In the genomic region with DNA sequence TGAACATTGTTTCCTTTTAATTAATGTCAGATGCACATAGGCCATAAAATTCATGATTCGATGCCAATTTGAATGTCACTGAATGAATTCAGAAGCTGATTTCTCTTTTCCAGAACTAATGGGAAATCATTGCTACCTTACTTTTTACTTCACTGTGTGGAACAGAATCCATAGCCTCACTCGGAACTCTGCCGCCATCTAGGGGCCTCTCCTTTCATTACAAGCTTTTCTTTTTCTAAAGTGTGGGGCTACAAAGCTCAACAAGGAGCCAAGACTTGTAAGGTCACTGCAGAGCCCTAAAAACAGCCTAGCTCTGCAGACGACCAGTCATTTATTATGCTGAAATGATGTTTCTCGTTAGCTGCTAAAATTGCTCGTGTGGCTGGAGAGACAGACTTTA, we compare ENCODE assay signal across 9 mouse cellular contexts. TPM values are rescaled to one million over a fixed set of nuclear protein-coding genes. Genes with fewer than 3 reads are reported as not detected.
DNase-seq lines count a peak whose midpoint lies in the region; ATAC-seq and TF ChIP-seq lines count a peak whose summit lies in the region.
"Had no signal": no experiment of that assay in that cellular context is flagged by ENCODE, and none has a peak within 500 bp of the region (broad histone marks: within the 10 kb centered on the region; RNA-seq: fewer than 3 reads in every experiment).

No protein-coding gene starts in this region.

- TF ChIP-seq POLR2A in brain, embryonic 14.5 days (IDR thresholded peaks at IDR 0.05; ENCODE audit: borderline replicate concordance, extremely low read depth, insufficient read depth, insufficient read length, poor library complexity, severe bottlenecking), result no peak

- peak; percentile 76; the same call in 1 of the 2 replicates for TF ChIP-seq CTCF in brain, embryonic 14.5 days (IDR thresholded peaks at IDR 0.05; ENCODE audit: borderline replicate concordance, extremely low read depth, insufficient read depth, insufficient read length)

- no peak overlapping the region for H3K9ac ChIP-seq in midbrain, embryonic 15.5 days
- H3K9ac ChIP-seq: lung, embryonic 15.5 days had no signal

- DNase-seq in ovary, postnatal 10 days (ENCODE audit: low spot score), result peak; percentile 53
- DNase-seq in ovary, adult 18-20 months (ENCODE audit: low spot score), result no peak
- peak; percentile 76 for DNase-seq in brain, embryonic 14.5 days (ENCODE audit: low read depth)
- DNase-seq in fibroblast of lung, adult 2 months (ENCODE audit: low read depth), result peak; percentile 36
- peak; percentile 68 for DNase-seq in hindlimb bud, embryonic 11.5 days (ENCODE audit: extremely low spot score, low read depth, low spot score)
- DNase-seq in left cerebral cortex, postnatal 14 days (ENCODE audit: low spot score in 2 of 2), result peak; percentile 71 to 89
- DNase-seq in spleen, postnatal 4 days (ENCODE audit: low spot score in 2 of 2), result peak; percentile 63 to 82

- no peaks in the 10 kb centered on the region for H3K9me3 ChIP-seq in midbrain, embryonic 15.5 days
- H3K9me3 ChIP-seq: lung, embryonic 15.5 days had no signal

- intact Hi-C loops in left cerebral cortex, postnatal 14 days (cut with DNase I), result loop anchor here (5.0 to 10.0 kb wide), 2 partner anchors 555 to 1207 kb away; a partner anchor contains a TSS

- H3K36me3 ChIP-seq in midbrain, embryonic 15.5 days (replicated peaks), result no peaks in the 10 kb centered on the region

- H3K27ac ChIP-seq in midbrain, embryonic 15.5 days, result no peak overlapping the region
- H3K27ac ChIP-seq: lung, embryonic 15.5 days had no signal

- WGBS in midbrain, embryonic 15.5 days, result 11% methylated on average over 6 of the region's 6 CpGs

- H3K4me3 ChIP-seq in midbrain, embryonic 15.5 days, result no peak overlapping the region
- H3K4me3 ChIP-seq: lung, embryonic 15.5 days had no signal

- no peak overlapping the region for H3K4me2 ChIP-seq in midbrain, embryonic 15.5 days
- H3K4me2 ChIP-seq: lung, embryonic 15.5 days had no signal

- H3K27me3 ChIP-seq in midbrain, embryonic 15.5 days (replicated peaks), result no peaks in the 10 kb centered on the region
- H3K27me3 ChIP-seq: lung, embryonic 15.5 days had no signal

- H3K4me1 ChIP-seq in midbrain, embryonic 15.5 days, result no peaks in the 10 kb centered on the region
- H3K4me1 ChIP-seq: lung, embryonic 15.5 days had no signal

- peak; percentile 56; the same call in 1 of the 2 replicates for ATAC-seq in midbrain, embryonic 15.5 days (replicated peaks)

RNA-seq across cellular contexts. Expression of a gene that starts 12.7 kb away (rescaled TPM):
- 758 and 849 TPM in 2 replicates for polyA plus RNA-seq in brain, embryonic 14.5 days (2012; rRNA removed)
- 100 to 1,000 TPM; 329 to 345 TPM for total RNA-seq in left cerebral cortex, postnatal 14 days (2021)
- polyA plus RNA-seq in midbrain, embryonic 15.5 days (2015; fragmentation: Nextera tagmentation; extraction: Ambion mirVana), result 475 and 483 TPM in 2 replicates
